Mouse (Mus musculus): Measurements from ENCODE around the gene Gucy2f. TPM values are rescaled to one million over a fixed set of nuclear protein-coding genes. Genes with fewer than 3 reads are reported as not detected.

Gucy2f gene
- polyA plus RNA-seq (2014; fragmentation: Illumina TruSeq; extraction: RNeasy Lipid Tissue Mini Kit (QIAGEN cat#74804); ENCODE audit: low read depth, low replicate concordance), result not detected

DNA sequence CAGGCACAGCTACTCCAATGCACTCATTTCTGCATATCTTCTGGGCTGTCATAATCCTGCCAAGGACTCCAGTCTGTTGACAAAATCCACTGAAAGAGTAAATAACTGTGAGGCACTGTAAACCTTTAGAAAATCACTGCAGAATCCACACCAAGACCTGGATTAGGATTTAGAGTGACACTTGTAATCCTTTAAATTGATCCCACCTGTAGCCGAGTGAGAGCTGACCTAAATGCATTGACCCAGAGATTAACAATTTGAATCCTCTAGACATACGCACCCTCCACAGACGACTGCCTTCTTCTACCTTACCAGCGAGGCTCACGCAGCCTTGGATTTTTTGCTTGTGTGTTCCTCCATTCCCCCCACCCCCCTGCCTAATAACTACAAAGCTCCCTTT lies at the start of gene Gucy2f:
TSS of gene Gucy2f (minus strand) at position 101 of the 400 bp plus-strand sequence.

DNA sequence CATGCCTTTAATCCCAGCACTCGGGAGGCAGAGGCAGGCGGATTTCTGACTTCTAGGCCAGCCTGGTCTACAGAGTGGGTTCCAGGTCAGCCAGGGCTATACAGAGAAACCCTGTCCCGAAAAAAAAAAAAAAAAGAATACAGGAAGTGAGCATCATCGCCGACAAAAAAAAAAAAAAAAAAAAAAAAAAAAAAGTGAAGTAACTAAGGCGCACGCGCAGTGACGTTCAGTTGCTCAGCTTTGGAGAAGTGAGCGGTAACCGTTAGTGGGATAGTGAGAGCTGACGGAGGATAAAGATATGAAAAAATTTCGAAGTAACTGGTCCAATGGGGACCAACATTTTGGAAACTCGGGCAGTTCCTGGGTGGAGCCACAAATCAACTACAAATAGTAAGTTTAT lies 29.8 kb upstream of the Gucy2f start, which contains the start of gene Nxt2:
TSS of gene Nxt2 (plus strand) at position 229 of the 400 bp plus-strand sequence.

Other genes with a start within 250 kb of the Gucy2f start
- gene Nxt2, start 29.8 kb upstream of the Gucy2f start, polyA plus RNA-seq (2014; fragmentation: Illumina TruSeq; extraction: RNeasy Lipid Tissue Mini Kit (QIAGEN cat#74804); ENCODE audit: low read depth, low replicate concordance), result 93.2 TPM
- not detected for gene Kcne1l, start 109.4 kb upstream of the Gucy2f start, polyA plus RNA-seq (2014; fragmentation: Illumina TruSeq; extraction: RNeasy Lipid Tissue Mini Kit (QIAGEN cat#74804); ENCODE audit: low read depth, low replicate concordance)
- gene Acsl4, start 193.6 kb upstream of the Gucy2f start, polyA plus RNA-seq (2014; fragmentation: Illumina TruSeq; extraction: RNeasy Lipid Tissue Mini Kit (QIAGEN cat#74804); ENCODE audit: low read depth, low replicate concordance), result 66.1 TPM